Mouse (Mus musculus) megakaryocyte-erythroid progenitor cell, adult 5-6 weeks (primary cell): ENCODE results near the gene Cdh13. TPM values are rescaled to one million over a fixed set of nuclear protein-coding genes. Genes with fewer than 3 reads are reported as not detected.
"Not testable (repeated sequence)": the region's sequence is repeated elsewhere in the genome, so short reads cannot be mapped to it uniquely, and the experiment has no call there.

Experiments used
- ATAC-seq: replicated peaks from 2 replicates; pipeline ENCODE4 v1.8.0; 2016; ENCODE audit warnings: mild to moderate bottlenecking, inconsistent platforms; ENCODE audit not compliant: severe bottlenecking, poor library complexity, low FRiP score, low TSS enrichment
- total RNA-seq, 2 experiments: library from RNA; stranded (forward) in 1 of 2; stranded (reverse) in 1 of 2; fragments of 200-1000, 215-1000 nt in 1 of 2; fragments of >200 nt in 1 of 2; fragmentation: Nextera tagmentation in 1 of 2; gene quantifications; 2 replicates each; pipeline ENCODE4 v1.2.3; 2014 to 2017

Gene Cdh13
- total RNA-seq, 2 experiments from 2014 or later: not detected

DNA sequence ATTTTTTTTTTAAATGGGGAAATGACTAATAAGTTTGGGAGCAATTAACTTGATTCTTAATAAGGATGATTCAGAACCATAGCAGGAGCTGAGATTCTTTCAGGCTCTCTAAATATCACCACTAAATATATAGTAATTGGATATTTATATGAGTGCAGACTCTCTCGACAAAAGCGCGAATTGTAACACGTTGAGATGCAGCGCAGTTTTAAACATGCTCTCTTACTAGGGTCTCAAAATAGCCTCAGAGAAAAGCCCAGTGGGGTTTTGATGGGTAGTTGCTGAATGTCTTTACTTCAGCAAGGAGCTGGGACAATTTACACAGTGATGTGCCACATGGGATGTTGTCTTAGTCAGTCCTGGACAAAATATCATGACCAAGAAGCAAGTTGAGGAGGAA lies 442.1 kb downstream of the Cdh13 start:
- ATAC-seq: no peak

DNA sequence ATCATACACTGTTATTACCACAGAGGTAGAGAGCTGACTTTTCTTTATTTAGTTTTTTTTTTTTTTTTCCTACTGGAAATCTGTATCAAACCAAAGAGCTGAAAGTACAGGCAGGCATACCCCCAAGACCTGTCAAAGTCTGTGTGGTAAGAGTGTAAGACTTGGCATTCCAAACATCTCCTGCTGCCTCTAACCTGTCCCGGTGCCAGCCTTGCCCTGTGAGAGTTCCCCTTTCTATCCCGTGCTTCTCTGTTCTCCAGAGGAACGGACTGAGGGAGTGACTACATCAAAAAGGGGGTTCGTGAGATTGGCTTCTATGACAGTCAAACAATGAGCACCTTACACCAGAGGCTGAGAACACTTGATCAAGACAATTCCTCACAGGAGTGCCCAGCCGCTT lies 458.2 kb downstream of the Cdh13 start:
- ATAC-seq: no peak

- ATAC-seq: no peak
These were observed 461.5 kb downstream of the Cdh13 start for GRCm38 (mm10) chr8:118744991-118745390.

- ATAC-seq: no peak
These were observed 464.6 kb downstream of the Cdh13 start for GRCm38 (mm10) chr8:118748041-118748604.

GRCm38 (mm10) chr8:118749191-118749590 lies 465.7 kb downstream of the Cdh13 start:
- ATAC-seq: no peak

DNA sequence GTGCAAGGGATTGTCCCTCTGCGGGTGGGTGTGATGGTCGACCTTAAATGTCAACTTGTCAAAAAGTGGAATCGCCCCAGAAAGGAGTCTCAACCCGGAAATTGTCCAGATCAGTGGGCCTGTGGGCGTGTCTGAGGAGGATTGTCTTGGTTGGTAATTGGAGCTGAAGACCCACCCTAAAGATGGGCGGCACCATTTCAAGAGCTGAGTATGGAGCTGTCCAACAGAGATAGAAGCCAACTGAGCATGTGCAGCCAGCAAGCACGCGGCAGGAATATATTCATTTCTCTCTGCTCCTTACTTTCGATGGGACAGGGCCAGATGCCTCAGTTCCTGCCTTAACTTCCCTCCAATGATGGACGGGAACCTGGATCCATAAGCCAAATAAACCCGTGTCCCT lies 466.3 kb downstream of the Cdh13 start:
- no peak for ATAC-seq

- ATAC-seq: no peak
These were observed 470.2 kb downstream of the Cdh13 start for GRCm38 (mm10) chr8:118753710-118754109.

DNA sequence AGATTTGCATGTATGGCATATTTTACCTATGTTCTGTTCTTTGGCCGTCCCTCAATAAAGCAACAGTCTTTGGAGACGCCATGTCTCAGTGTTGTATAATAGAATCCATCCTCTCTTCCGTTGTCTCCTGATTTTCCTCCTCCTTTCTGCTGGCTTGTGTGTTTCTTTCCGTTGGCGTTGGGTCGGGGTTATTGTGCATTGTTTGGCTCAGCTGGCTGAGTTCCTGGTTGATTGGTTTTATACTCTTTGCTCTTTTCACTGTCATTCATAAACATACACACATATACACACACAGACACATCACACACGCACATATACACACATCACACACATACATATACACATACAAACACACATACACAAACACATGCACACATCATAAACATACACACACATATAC lies 470.6 kb downstream of the Cdh13 start:
- ATAC-seq: no peak

DNA sequence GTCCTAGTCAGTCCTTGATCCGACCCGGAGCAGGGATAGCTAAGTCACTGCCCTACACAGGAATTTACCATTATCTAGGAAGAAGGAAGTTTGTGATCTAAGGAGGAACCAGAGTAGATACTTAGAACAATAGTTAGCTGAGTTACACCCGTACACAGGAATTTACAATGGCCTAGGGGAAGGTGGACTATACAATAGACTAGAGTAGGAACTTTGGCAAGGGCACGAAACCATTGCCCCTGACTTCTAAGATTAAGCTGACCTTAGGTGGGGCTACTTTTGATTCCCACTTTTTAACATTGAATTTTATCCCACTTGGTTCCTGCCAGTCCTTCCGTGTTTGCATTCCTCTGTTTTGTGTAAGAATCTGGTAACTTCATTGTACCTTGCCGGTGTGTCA lies 494.0 kb downstream of the Cdh13 start:
- ATAC-seq: not testable (repeated sequence)

DNA sequence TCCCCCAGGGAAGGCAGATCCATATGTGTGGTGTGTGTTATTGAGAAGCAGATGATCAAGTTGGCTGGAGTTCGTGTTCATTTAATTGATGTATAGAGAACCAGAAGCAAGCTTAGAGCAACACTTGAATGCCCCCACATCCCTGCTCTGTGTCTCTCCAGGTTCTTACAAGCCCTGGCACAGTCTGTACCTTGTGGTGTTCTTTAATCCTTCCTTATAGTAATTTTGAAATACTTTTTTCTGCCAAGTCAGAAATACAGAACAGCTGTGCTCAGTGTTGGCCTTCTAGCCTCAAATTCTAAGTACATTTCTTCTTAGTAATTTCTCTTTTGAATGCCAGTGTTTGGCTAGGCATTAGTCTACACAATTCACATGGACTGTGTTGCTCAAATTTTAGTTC lies 494.8 kb downstream of the Cdh13 start:
- no peak for ATAC-seq

GRCm38 (mm10) chr8:118785646-118786045 lies 502.1 kb downstream of the Cdh13 start:
- ATAC-seq: no peak

GRCm38 (mm10) chr8:118789649-118790048 lies 506.1 kb downstream of the Cdh13 start:
- ATAC-seq: no peak

DNA sequence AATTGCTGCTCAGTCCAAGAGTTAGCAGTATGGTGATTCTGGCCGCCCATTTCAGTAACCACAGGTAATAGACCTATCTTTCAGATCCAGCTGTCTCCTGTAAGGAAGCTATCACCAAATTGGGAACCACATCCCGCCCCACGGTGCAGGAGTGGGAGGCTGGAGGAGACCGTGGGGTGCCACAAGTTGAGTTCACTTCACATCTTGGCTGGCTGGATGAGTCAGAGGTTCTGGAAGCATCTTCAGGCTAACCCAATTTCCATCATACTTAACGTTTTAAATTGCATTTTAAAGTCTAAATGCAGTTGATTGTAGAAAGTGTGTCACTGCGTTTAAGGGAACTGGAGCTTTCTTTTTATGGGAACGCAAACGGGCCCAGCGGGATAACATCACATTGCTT lies 511.4 kb downstream of the Cdh13 start:
- no peak for ATAC-seq

GRCm38 (mm10) chr8:118796491-118796890 lies 513.0 kb downstream of the Cdh13 start:
- ATAC-seq: no peak

DNA sequence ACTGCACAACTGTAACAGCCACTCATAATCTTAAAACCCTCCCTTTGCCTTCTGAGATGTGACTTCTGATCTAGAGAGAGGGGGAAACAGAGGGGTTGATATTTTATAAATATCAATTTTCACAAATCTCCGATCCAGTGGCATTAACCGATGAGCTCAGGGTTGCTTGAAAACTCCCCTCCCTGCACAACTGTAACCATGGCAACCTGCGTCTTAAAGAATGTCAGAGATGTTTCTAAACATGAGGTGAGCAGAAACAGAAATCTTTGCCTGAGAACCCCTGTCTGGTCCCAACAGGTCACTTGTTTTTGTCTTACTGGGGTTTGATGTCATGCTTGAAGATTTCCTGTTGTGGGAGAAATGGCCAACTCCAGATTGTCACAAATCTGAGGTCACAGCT lies 513.6 kb downstream of the Cdh13 start:
- no peak for ATAC-seq

- ATAC-seq: no peak
These were observed 519.6 kb downstream of the Cdh13 start for GRCm38 (mm10) chr8:118803168-118803567.

GRCm38 (mm10) chr8:118809660-118810059 lies 526.1 kb downstream of the Cdh13 start:
- no peak for ATAC-seq

DNA sequence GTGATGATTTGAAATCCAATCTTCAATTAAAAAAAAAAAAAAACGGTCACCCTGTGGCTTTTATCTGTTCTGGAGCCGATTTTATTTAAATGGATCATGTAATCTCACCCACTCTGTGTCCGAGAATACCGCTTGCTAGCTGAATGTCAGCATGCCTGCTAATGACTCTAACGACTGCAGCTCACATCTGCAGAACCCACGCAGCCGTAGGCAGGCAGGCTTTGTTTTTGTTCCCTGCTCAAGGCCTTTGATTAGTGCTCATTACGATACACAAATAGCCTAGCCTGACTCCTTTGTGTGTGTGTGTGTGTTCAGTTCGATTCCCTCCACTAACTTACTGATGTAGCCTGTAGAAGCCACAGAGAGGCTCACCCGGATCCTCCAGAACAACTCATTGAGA lies 531.5 kb downstream of the Cdh13 start:
- ATAC-seq: no peak

DNA sequence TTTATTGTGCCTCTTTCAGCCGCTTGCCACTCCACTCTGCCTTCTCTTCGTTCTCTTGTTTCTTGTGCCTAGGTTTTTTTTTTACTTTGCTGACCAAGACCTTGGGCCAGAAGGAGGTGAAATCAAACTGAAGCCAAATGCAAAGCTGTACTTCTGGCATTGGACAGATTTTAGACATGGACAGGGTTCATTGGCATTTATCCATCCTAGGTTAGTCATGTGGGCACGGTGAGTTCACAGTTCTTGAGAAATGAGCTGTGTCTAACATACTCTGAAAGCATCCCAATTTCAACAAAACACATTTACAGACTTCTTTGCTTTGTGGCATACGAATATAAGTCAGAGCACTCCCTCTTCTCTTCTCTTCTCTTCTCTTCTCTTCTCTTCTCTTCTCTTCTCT lies 543.2 kb downstream of the Cdh13 start:
- no peak for ATAC-seq

- ATAC-seq: no peak
These were observed 544.2 kb downstream of the Cdh13 start for GRCm38 (mm10) chr8:118827726-118828125.

DNA sequence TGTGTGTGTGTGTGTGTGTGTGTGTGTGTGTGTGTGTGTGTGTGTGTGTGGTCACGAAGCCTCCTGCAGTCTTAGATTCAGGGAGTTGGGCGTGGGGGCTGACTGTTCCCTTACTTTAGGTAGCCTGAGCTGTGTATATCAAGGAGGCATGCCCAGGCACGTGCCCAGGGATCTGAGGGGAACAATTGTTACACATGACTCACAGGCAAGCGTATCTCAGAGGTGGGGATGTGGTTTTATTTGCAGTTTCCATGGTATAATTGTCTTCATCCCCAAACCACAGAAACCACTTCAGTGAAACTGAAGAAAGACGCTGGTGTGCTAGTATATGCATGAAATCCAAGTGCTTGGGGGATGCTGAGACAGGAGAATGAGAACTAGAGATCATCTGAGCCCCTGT lies 546.8 kb downstream of the Cdh13 start:
- no peak for ATAC-seq

DNA sequence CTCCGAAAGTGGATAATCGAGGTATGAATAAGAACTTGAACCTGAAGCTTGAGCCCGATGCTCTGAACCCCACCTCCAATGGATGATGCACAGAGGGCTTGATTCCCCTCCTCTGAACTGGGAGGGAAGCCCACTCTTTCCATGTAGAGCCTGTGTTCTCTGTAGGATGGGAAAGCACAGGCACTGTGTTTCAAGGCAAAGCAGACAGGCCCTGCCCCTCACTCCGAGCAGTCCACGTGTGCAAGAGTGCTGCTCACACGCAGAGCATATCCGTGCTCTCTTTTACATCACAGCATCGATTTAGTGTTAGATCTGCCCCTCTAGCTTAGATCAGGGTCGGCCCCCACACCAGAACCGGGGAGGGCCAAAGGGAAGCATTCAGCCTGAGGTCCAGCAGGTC lies 547.5 kb downstream of the Cdh13 start:
- ATAC-seq: no peak
